Mouse (Mus musculus) MEL (cell line): Measurements from ENCODE around the gene Rbpjl. TPM values are rescaled to one million over a fixed set of nuclear protein-coding genes. Genes with fewer than 3 reads are reported as not detected.

Source experiments
- DNase-seq: peaks from one replicate; pipeline ENCODE4 v3.0.0; 2011; ENCODE audit warnings: low read depth, low spot score
- H3K27ac ChIP-seq: 2 replicates; pipeline ENCODE4 v1.5.1; 2012; ENCODE audit warnings: low read depth, mild to moderate bottlenecking, control low read depth, low read length, moderate library complexity; ENCODE audit not compliant: control insufficient read depth
- H3K27me3 ChIP-seq, 2 experiments: fragments of 150-350 bp in 1 of 2; sonication (generic) in 1 of 2; 2 replicates each; pipeline ENCODE4 v1.6.1; 2012; ENCODE audit warnings: low read length in 2 of 2, mild to moderate bottlenecking in 2 of 2, improper control_type of control experiment in 1 of 2, moderate library complexity in 1 of 2; ENCODE audit not compliant: insufficient read depth in 2 of 2, control insufficient read depth in 1 of 2
- H3K36me3 ChIP-seq, 2 experiments: 2 replicates each; pipeline ENCODE4 v1.6.1; 2012 to 2014; ENCODE audit warnings: low read length in 2 of 2, improper control_type of control experiment in 1 of 2, inconsistent platforms in 1 of 2, mild to moderate bottlenecking in 1 of 2; ENCODE audit not compliant: insufficient read depth in 2 of 2, control insufficient read depth in 1 of 2
- H3K4me1 ChIP-seq, 2 experiments: fragments of 150-350 bp in 1 of 2; sonication (generic) in 1 of 2; 2 replicates each; pipeline ENCODE4 v1.6.1; 2012; ENCODE audit warnings: low read length in 2 of 2, improper control_type of control experiment in 1 of 2, mild to moderate bottlenecking in 1 of 2; ENCODE audit not compliant: insufficient read depth in 2 of 2, control insufficient read depth in 1 of 2
- H3K4me3 ChIP-seq, 2 experiments: fragments of 150-350 bp in 1 of 2; sonication (generic) in 1 of 2; 2 replicates each; pipeline ENCODE4 v1.5.1; 2012; ENCODE audit warnings: low read depth in 2 of 2, low read length in 2 of 2, mild to moderate bottlenecking in 2 of 2, moderate library complexity in 2 of 2, control low read depth in 1 of 2, improper control_type of control experiment in 1 of 2; ENCODE audit not compliant: control insufficient read depth in 1 of 2, insufficient read depth in 1 of 2
- H3K79me2 ChIP-seq: 2 replicates; pipeline ENCODE4 v1.6.1; 2012; ENCODE audit warnings: mild to moderate bottlenecking, low read length, moderate library complexity; ENCODE audit not compliant: control insufficient read depth, poor library complexity, insufficient read depth
- H3K9ac ChIP-seq: 2 replicates; pipeline ENCODE4 v1.6.1; 2012; ENCODE audit warnings: low read depth, mild to moderate bottlenecking, control low read depth, low read length, moderate library complexity; ENCODE audit not compliant: control insufficient read depth, poor library complexity, severe bottlenecking
- H3K9me3 ChIP-seq: fragments of 150-350 bp; sonication (generic); replicated peaks from 2 replicates; pipeline ENCODE4 v1.6.1; 2012; ENCODE audit warnings: mild to moderate bottlenecking, low read length, improper control_type of control experiment, moderate library complexity; ENCODE audit not compliant: insufficient read depth
- BHLHE40 ChIP-seq: IDR thresholded peaks from 2 replicates; pipeline ENCODE4 v1.6.1; 2012; ENCODE audit warnings: low read depth, mild to moderate bottlenecking, inconsistent platforms, low read length, improper control_type of control experiment, borderline replicate concordance
- CHD1 ChIP-seq: IDR thresholded peaks from 2 replicates; pipeline ENCODE4 v1.6.1; 2012; ENCODE audit warnings: low read depth, mild to moderate bottlenecking, inconsistent platforms, low read length, improper control_type of control experiment
- CHD2 ChIP-seq: IDR thresholded peaks from 2 replicates; pipeline ENCODE4 v1.6.1; 2011; ENCODE audit warnings: low read length, improper control_type of control experiment
- CTCF ChIP-seq, 3 experiments: IDR thresholded peaks in 2 of 3; conservative IDR thresholded peaks in 1 of 3; 2 replicates each; pipeline ENCODE4 v1.5.1; 2011 to 2012; ENCODE audit warnings: low read length in 3 of 3, low read depth in 2 of 3, mild to moderate bottlenecking in 2 of 3, improper control_type of control experiment in 1 of 3, inconsistent platforms in 1 of 3, mixed read lengths in 1 of 3, moderate library complexity in 1 of 3; ENCODE audit not compliant: control insufficient read depth in 1 of 3, insufficient read depth in 1 of 3, poor library complexity in 1 of 3, severe bottlenecking in 1 of 3
- HCFC1 ChIP-seq: IDR thresholded peaks from 2 replicates; pipeline ENCODE4 v1.6.1; 2012; ENCODE audit warnings: low read depth, mild to moderate bottlenecking, inconsistent platforms, low read length, improper control_type of control experiment, moderate library complexity
- MAFK ChIP-seq: IDR thresholded peaks from 2 replicates; pipeline ENCODE4 v1.6.1; 2011; ENCODE audit warnings: low read depth, mild to moderate bottlenecking, low read length, improper control_type of control experiment, borderline replicate concordance
- MAX ChIP-seq: IDR thresholded peaks from 2 replicates; pipeline ENCODE4 v1.6.1; 2011; ENCODE audit warnings: low read length, improper control_type of control experiment
- MAZ ChIP-seq: IDR thresholded peaks from 2 replicates; pipeline ENCODE4 v1.6.1; 2012; ENCODE audit warnings: low read depth, mild to moderate bottlenecking, inconsistent platforms, low read length, improper control_type of control experiment
- MEF2A ChIP-seq: IDR thresholded peaks from 2 replicates; pipeline ENCODE4 v1.6.1; 2014; ENCODE audit warnings: low read depth, mild to moderate bottlenecking, inconsistent platforms, low read length, improper control_type of control experiment; ENCODE audit not compliant: poor library complexity, insufficient replicate concordance, severe bottlenecking; ENCODE audit errors: extremely low read depth
- MYB ChIP-seq: IDR thresholded peaks from 2 replicates; pipeline ENCODE4 v1.6.1; 2011; ENCODE audit warnings: mild to moderate bottlenecking, low read depth, low read length, improper control_type of control experiment
- MYC ChIP-seq: IDR thresholded peaks from 2 replicates; pipeline ENCODE4 v1.6.1; 2011; ENCODE audit warnings: low read depth, mild to moderate bottlenecking, low read length, improper control_type of control experiment, moderate library complexity
- NELFE ChIP-seq: IDR thresholded peaks from 2 replicates; pipeline ENCODE4 v1.6.1; 2011; ENCODE audit warnings: low read depth, low read length, improper control_type of control experiment
- NRF1 ChIP-seq: IDR thresholded peaks from 2 replicates; pipeline ENCODE4 v1.6.1; 2014; ENCODE audit warnings: low read depth, mild to moderate bottlenecking, inconsistent platforms, low read length, improper control_type of control experiment, moderate library complexity; ENCODE audit not compliant: poor library complexity, insufficient read depth, severe bottlenecking
- POLR2A ChIP-seq, 2 experiments: IDR thresholded peaks; 2 replicates each; pipeline ENCODE4 v1.6.1; 2011 to 2012; ENCODE audit warnings: low read length in 2 of 2, mild to moderate bottlenecking in 2 of 2, control low read depth in 1 of 2, improper control_type of control experiment in 1 of 2, low read depth in 1 of 2, moderate library complexity in 1 of 2; ENCODE audit not compliant: control insufficient read depth in 1 of 2, insufficient read depth in 1 of 2, poor library complexity in 1 of 2
- RAD21 ChIP-seq: IDR thresholded peaks from 2 replicates; pipeline ENCODE4 v1.6.1; 2011; ENCODE audit warnings: mild to moderate bottlenecking, low read depth, low read length, improper control_type of control experiment
- RCOR1 ChIP-seq: IDR thresholded peaks from 2 replicates; pipeline ENCODE4 v1.6.1; 2012; ENCODE audit warnings: low read depth, mild to moderate bottlenecking, inconsistent platforms, low read length, improper control_type of control experiment
- SMC3 ChIP-seq: IDR thresholded peaks from 2 replicates; pipeline ENCODE4 v1.6.1; 2011; ENCODE audit warnings: low read depth, low read length, improper control_type of control experiment
- TAL1 ChIP-seq: IDR thresholded peaks from 2 replicates; pipeline ENCODE4 v1.6.1; 2012; ENCODE audit warnings: mild to moderate bottlenecking, inconsistent platforms, low read length, moderate library complexity, mixed read lengths
- TCF12 ChIP-seq: IDR thresholded peaks from 2 replicates; pipeline ENCODE4 v1.6.1; 2014; ENCODE audit warnings: low read depth, mild to moderate bottlenecking, inconsistent platforms, low read length, improper control_type of control experiment, moderate library complexity
- UBTF ChIP-seq: IDR thresholded peaks from 2 replicates; pipeline ENCODE4 v1.6.1; 2012; ENCODE audit warnings: low read depth, mild to moderate bottlenecking, inconsistent platforms, low read length, improper control_type of control experiment, moderate library complexity, borderline replicate concordance; ENCODE audit not compliant: insufficient read depth
- USF2 ChIP-seq, 2 experiments: IDR thresholded peaks; 2 replicates each; pipeline ENCODE4 v1.6.1; 2011 to 2012; ENCODE audit warnings: improper control_type of control experiment in 2 of 2, low read length in 2 of 2, borderline replicate concordance in 1 of 2, inconsistent platforms in 1 of 2, low read depth in 1 of 2, mild to moderate bottlenecking in 1 of 2; ENCODE audit not compliant: insufficient read depth in 1 of 2
- ZMIZ1 ChIP-seq: IDR thresholded peaks from 2 replicates; pipeline ENCODE4 v1.6.1; 2012; ENCODE audit warnings: low read depth, mild to moderate bottlenecking, inconsistent platforms, low read length, improper control_type of control experiment, moderate library complexity
- polyA plus RNA-seq, 2 experiments: library from polyadenylated mRNA; stranded (reverse) in 1 of 2; unstranded in 1 of 2; fragments of >175 nt in 1 of 2; fragments of >200 nt in 1 of 2; gene quantifications; 2 replicates each; pipeline versions ENCODE4 v1.2.1 to v1.2.4; 2012; ENCODE audit warnings: low replicate concordance in 2 of 2, low read depth in 1 of 2; ENCODE audit not compliant: insufficient read length in 2 of 2, insufficient read depth in 1 of 2, missing spikeins in 1 of 2
- total RNA-seq: library from RNA; depleted of rRNA; stranded (reverse); fragments of 300-350 nt; gene quantifications from 2 replicates; pipeline ENCODE4 v1.2.3, GENCODE M21; 2012

Rbpjl gene
- total and polyA plus RNA-seq, 3 experiments, result 0.07 TPM; not detected in 2

- Histone ChIP-seq H3K4me3 (no peak overlapping the region), H3K36me3 (no peaks in the 10 kb centered on the region), H3K9me3 (no peaks in the 10 kb centered on the region), H3K4me1 (no peaks in the 10 kb centered on the region)
- TF ChIP-seq NRF1, result no peak
- TF ChIP-seq RAD21, result no peak
- no peak for TF ChIP-seq CHD1
- no peak for TF ChIP-seq HCFC1
- no peak for TF ChIP-seq TCF12
- no peak for TF ChIP-seq NELFE
- TF ChIP-seq, all 39 proteins: peak for 0
- Histone ChIP-seq H3K79me2 (no peaks in the 10 kb centered on the region), H3K9ac (no peak overlapping the region), H3K27me3 (peaks cover 0 to 6% of the 10 kb centered on the region in 2 experiments; a peak in 3 of 4 replicates), H3K27ac (no peak overlapping the region)
- no peak for DNase-seq
Observed at GRCm38 (mm10) chr2:164423464-164423863, 20.5 kb downstream of the Rbpjl start.

GRCm38 (mm10) chr2:164424406-164424805 is 21.5 kb downstream of the Rbpjl start:
- Histone ChIP-seq H3K27me3 (peaks cover 0 to 7% of the 10 kb centered on the region in 2 experiments; a peak in 3 of 4 replicates), H3K4me1 (no peaks in the 10 kb centered on the region), H3K9me3 (no peaks in the 10 kb centered on the region), H3K4me3 (no peak overlapping the region), H3K36me3 (no peaks in the 10 kb centered on the region), H3K79me2 (no peaks in the 10 kb centered on the region), H3K9ac (no peak overlapping the region)
- no peak for DNase-seq
- no peak for TF ChIP-seq RAD21
- TF ChIP-seq USF2 (IDR thresholded peaks at IDR 0.05; ENCODE audit: borderline replicate concordance in 1 of 2, insufficient read depth in 1 of 2, low read depth in 1 of 2, low read length in 2 of 2), result no peak
- no peak for TF ChIP-seq CTCF (IDR thresholded peaks at IDR 0.05 in 2 of 3, conservative IDR thresholded peaks at IDR 0.05 in 1 of 3; ENCODE audit: control insufficient read depth in 1 of 3, insufficient read depth in 1 of 3, low read depth in 2 of 3, low read length in 3 of 3, poor library complexity in 1 of 3, severe bottlenecking in 1 of 3)
- no peak for TF ChIP-seq RCOR1
- TF ChIP-seq SMC3, result no peak
- TF ChIP-seq ZMIZ1, result no peak
- no peak for TF ChIP-seq CHD2
- TF ChIP-seq MYC, result no peak
- TF ChIP-seq BHLHE40, result no peak
- no peak for TF ChIP-seq TAL1
- no peak for TF ChIP-seq MAZ
- TF ChIP-seq POLR2A (IDR thresholded peaks at IDR 0.05; ENCODE audit: control insufficient read depth in 1 of 2, insufficient read depth in 1 of 2, low read depth in 1 of 2, low read length in 2 of 2, poor library complexity in 1 of 2), result no peak
- TF ChIP-seq MAX, result no peak
- no peak for TF ChIP-seq MEF2A
- no peak for TF ChIP-seq MAFK
- no peak for TF ChIP-seq MYB
- no peak for TF ChIP-seq UBTF
- TF ChIP-seq, all 39 proteins: peak for 0
- no peak overlapping the region for H3K27ac ChIP-seq
